Mouse (Mus musculus) limb, embryonic 12.5 days (tissue): Measurements from ENCODE around the gene Lipa. TPM values are rescaled to one million over a fixed set of nuclear protein-coding genes. Genes with fewer than 3 reads are reported as not detected.

Experiments
- ATAC-seq: fragments of 200-750 bp; cut with Nextera tagmentation; 2 replicates; pipeline ENCODE4 v1.8.0; 2017; ENCODE audit warnings: low read depth, moderate TSS enrichment; ENCODE audit not compliant: insufficient number of reproducible peaks, insufficient read depth, low FRiP score, low TSS enrichment
- H3K27ac ChIP-seq: fragments of 300-500 bp; sonication (generic); 2 replicates; pipeline ENCODE4 v1.5.1; 2016; ENCODE audit warnings: mild to moderate bottlenecking, moderate library complexity
- H3K27me3 ChIP-seq: fragments of 300-500 bp; sonication (generic); 2 replicates; pipeline ENCODE4 v1.6.1; 2016; ENCODE audit warnings: mild to moderate bottlenecking, moderate library complexity
- H3K36me3 ChIP-seq: fragments of 300-500 bp; sonication (generic); 2 replicates; pipeline ENCODE4 v1.6.1; 2016; ENCODE audit warnings: mild to moderate bottlenecking, moderate library complexity
- H3K4me1 ChIP-seq: fragments of 300-500 bp; sonication (generic); replicated peaks from 2 replicates; pipeline ENCODE4 v1.6.1; 2016
- H3K4me2 ChIP-seq: fragments of 300-500 bp; sonication (generic); 2 replicates; pipeline ENCODE4 v1.6.1; 2016; ENCODE audit warnings: mild to moderate bottlenecking, moderate library complexity
- H3K4me3 ChIP-seq: fragments of 300-500 bp; sonication (generic); replicated peaks from 2 replicates; pipeline ENCODE4 v1.5.1; 2016; ENCODE audit warnings: mild to moderate bottlenecking
- H3K9ac ChIP-seq: fragments of 300-500 bp; sonication (generic); replicated peaks from 2 replicates; pipeline ENCODE4 v1.6.1; 2016; ENCODE audit warnings: mild to moderate bottlenecking, moderate library complexity
- H3K9me3 ChIP-seq: fragments of 300-500 bp; sonication (generic); 2 replicates; pipeline ENCODE4 v1.6.1; 2016; ENCODE audit warnings: mild to moderate bottlenecking, moderate library complexity
- WGBS: fragments of 180-500 bp; shearing (Covaris S2); methylation state at CpG from one replicate; pipeline ENCODE4 v1.1.7; 2016; 5-methylcytosine and 5-hydroxymethylcytosine counted together
- polyA plus RNA-seq: library from polyadenylated mRNA; unstranded; fragments of >200 nt; fragmentation: Nextera tagmentation; extraction: Ambion mirVana; gene quantifications from 2 replicates; pipeline ENCODE4 v1.2.1, GENCODE M21; 2016

Lipa gene
- polyA plus RNA-seq, 1 experiment from 2014 or later: 25.9 TPM

DNA sequence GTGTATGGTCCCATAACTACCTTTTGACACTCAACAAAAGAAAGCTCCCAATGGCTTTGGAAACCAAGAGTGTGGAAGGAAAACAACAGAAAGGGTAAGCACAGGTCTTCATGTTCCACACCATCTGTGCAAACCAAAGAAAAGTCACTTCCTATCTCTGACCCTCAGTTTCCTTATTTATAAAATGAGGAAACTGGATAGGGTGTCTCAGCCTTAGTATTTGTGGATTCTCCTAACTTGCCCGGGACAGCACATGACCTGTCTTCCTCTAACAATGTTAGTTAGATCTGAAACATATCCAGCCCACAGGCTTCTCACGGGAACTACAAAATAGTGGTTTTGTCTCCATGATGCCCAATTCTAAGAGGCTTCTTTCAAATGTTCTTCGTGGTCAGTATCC is 62.8 kb downstream of the Lipa start:
- no peak for ATAC-seq
- H3K9me3 ChIP-seq: no peaks in the 10 kb centered on the region
- no peaks in the 10 kb centered on the region for H3K36me3 ChIP-seq
- H3K27ac ChIP-seq: no peak overlapping the region
- 76% methylated on average over 3 of the region's 3 CpGs for WGBS
- no peaks in the 10 kb centered on the region for H3K27me3 ChIP-seq
- no peak overlapping the region for H3K9ac ChIP-seq
- no peak overlapping the region for H3K4me3 ChIP-seq
- no peak overlapping the region for H3K4me2 ChIP-seq
- no peaks in the 10 kb centered on the region; the same call in 1 of the 2 replicates for H3K4me1 ChIP-seq

DNA sequence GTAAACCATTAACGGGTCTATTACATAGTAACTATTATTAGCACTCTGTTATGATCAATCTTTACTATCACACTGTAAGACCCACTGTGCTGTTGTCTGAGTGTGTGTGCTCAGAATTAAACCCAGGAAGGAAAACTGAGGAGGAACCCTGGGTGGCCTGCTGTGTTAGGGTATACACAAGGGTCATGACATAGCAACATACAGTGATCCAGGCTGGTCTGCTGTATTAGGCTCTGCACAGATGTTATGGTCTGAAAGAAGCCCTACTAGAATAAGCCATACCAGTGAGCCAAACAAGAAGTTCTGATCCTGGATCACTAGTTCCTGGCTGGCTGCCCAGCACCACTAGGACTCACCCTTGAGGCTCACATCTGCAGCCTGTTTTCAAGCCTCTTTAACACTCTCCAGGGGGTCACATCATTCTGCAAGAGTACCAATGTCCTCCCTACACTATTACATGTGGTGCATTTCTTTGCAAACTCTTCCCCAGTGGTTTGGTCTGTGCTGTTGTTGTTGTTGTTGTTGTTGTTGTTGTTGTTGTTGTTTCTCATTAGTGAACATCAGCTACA is 65.7 kb downstream of the Lipa start:
- Histone ChIP-seq H3K4me1 (no peaks in the 10 kb centered on the region; the same call in 1 of the 2 replicates), H3K9me3 (no peaks in the 10 kb centered on the region), H3K36me3 (no peaks in the 10 kb centered on the region), H3K9ac (no peak overlapping the region), H3K27me3 (no peaks in the 10 kb centered on the region), H3K4me3 (no peak overlapping the region), H3K27ac (no peak overlapping the region), H3K4me2 (no peak overlapping the region)
- 88% methylated on average over 1 of the region's 1 CpGs for WGBS
- 0 out of 2 replicates have a peak, but pooled peaks have one; percentile 26 for ATAC-seq

DNA sequence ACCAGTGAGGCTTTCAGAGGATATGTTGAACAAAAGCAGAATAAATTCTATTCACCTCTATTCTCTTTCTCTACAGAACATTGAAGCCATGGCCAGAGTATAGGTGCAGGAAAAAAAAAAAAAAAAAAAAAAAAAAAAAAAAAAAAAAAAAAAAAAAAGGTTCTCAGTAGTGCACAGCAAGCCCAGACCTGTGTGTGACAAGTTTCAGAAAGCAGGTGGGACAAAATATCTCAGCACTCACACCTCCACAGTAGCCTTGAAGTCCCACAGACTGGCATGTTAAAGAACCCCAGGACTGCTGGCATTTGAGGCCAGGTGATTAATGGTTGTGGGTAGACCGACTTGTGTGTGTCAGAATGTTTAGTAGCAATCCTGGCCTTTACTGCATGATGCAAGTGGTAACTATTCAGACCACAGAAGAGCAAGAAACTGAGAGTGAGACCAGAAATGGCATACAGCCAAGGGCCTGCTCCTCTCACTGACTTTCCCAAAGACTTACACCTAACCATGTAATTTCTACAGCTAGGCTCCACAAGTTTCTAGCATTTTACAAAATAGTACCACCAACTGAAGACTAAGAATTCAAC is 76.4 kb downstream of the Lipa start:
- H3K4me1 ChIP-seq: no peaks in the 10 kb centered on the region
- no peak overlapping the region for H3K4me3 ChIP-seq
- WGBS: 52% methylated on average over 1 of the region's 1 CpGs
- no peak overlapping the region for H3K27ac ChIP-seq
- ATAC-seq: no peak
- no peak overlapping the region for H3K9ac ChIP-seq
- H3K27me3 ChIP-seq: no peaks in the 10 kb centered on the region
- no peaks in the 10 kb centered on the region for H3K9me3 ChIP-seq
- H3K36me3 ChIP-seq: no peaks in the 10 kb centered on the region
- H3K4me2 ChIP-seq: no peak overlapping the region

DNA sequence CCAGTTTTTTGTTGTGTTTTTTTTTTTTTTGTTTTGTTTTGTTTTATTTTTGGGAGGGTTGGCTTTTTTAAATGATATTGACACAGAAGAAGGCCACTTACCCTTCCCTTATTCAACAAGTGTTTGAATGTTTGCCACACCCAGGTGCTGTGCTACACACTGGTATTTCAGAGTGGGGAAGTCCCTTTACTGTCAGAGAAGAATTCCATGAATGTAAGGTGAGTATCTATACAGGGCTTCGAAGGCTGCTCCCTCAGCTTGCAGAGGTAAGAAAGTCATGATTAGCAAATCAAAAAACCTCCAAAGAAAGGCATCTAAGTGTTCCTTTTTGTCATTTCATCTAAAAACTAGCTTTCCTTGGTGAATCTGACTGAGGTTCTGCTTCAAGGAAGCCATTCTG is 78.4 kb downstream of the Lipa start:
- 84% methylated on average over 1 of the region's 1 CpGs for WGBS
- ATAC-seq: no peak
- H3K27me3 ChIP-seq: no peaks in the 10 kb centered on the region

DNA sequence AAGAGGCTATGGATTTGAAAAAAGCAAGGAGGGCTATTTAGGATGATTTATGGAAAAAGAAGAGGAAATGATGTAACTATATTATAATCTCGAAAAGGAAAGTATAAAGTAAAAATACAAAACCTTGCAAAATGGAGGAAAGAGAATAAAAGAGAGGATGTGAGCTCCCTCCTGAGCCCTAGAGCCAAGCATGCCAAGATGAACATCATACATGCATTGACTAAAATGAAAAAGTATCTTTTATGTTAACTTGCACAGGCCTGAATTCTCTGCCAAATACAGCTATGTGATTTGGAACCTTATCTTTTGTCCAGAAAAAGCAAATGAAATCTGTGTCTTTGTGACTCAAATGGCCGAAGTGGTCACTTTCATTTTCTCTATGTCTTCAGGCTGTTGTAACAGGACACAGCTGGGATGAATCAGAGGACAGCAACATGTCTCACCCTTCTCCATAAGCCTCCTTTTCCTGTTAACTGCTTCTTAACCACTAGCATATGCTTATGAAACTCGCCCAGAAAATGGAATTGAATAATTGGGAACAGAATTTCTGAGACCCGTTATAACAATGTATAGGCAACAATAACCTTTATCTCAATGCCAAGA is 81.8 kb downstream of the Lipa start:
- Histone ChIP-seq H3K27me3 (no peaks in the 10 kb centered on the region), H3K4me3 (no peak overlapping the region), H3K4me1 (no peaks in the 10 kb centered on the region), H3K4me2 (no peak overlapping the region), H3K9ac (no peak overlapping the region), H3K9me3 (no peaks in the 10 kb centered on the region), H3K27ac (no peak overlapping the region; the same call in 1 of the 2 replicates), H3K36me3 (no peaks in the 10 kb centered on the region)
- no peak for ATAC-seq
- WGBS: 34% methylated on average over 4 of the region's 4 CpGs

More for the DNA sequence above, 78.4 kb downstream of the Lipa start:
- no peaks in the 10 kb centered on the region for H3K4me1 ChIP-seq
- H3K4me3 ChIP-seq: no peak overlapping the region
- no peaks in the 10 kb centered on the region for H3K36me3 ChIP-seq
- no peak overlapping the region for H3K4me2 ChIP-seq
- H3K9me3 ChIP-seq: no peaks in the 10 kb centered on the region
- H3K27ac ChIP-seq: no peak overlapping the region
- no peak overlapping the region for H3K9ac ChIP-seq

DNA sequence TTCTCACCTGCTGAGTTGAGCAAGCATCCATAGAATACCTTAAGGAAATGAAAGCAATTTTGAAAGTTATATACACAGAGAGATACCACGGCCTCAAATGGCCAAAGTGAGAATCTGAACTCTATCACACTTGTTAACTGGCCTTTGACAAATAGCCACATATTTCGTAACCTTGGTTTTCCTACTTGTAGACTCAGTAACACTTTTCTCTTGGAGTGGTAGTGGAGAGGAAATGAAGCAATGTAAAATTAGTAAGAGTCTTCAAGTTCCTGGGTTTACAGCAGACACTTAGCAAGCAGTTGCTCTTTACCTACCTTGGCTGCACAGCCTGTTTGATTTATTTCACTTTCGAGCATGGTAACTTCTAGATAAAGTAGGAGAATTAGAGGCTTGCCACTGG is 82.5 kb downstream of the Lipa start:
- WGBS: 72% methylated on average over 3 of the region's 3 CpGs
- no peak for ATAC-seq
- no peaks in the 10 kb centered on the region for H3K4me1 ChIP-seq
- no peak overlapping the region for H3K4me2 ChIP-seq
- H3K36me3 ChIP-seq: no peaks in the 10 kb centered on the region
- H3K27ac ChIP-seq: no peak overlapping the region
- H3K9me3 ChIP-seq: no peaks in the 10 kb centered on the region
- no peak overlapping the region for H3K4me3 ChIP-seq
- no peak overlapping the region for H3K9ac ChIP-seq
- H3K27me3 ChIP-seq: no peaks in the 10 kb centered on the region

Other genes starting within 250 kb of the Lipa start
- 1.1 and 1.4 TPM in 2 replicates for gene Fas, start 236.8 kb downstream of the Lipa start, polyA plus RNA-seq
- gene Ch25h, start 52.3 kb downstream of the Lipa start, polyA plus RNA-seq: 5.4 and 9.6 TPM in 2 replicates
- 9.0 and 10.3 TPM in 2 replicates for gene Ifit2, start 23.2 kb upstream of the Lipa start, polyA plus RNA-seq
- 2.1 and 3.6 TPM in 2 replicates for gene Ifit3, start 56.1 kb upstream of the Lipa start, polyA plus RNA-seq
- gene Ifit1bl1, start 74.5 kb upstream of the Lipa start, polyA plus RNA-seq: 0.21 and 0.40 TPM in 2 replicates
- 0.67 and 1.1 TPM in 2 replicates for gene Ifit3b, start 80.5 kb upstream of the Lipa start, polyA plus RNA-seq
- gene Ifit1bl2, start 113.3 kb upstream of the Lipa start, polyA plus RNA-seq: 0.14 and 0.18 TPM in 2 replicates
- 0.39 and 0.60 TPM in 2 replicates for gene Ifit1, start 113.4 kb upstream of the Lipa start, polyA plus RNA-seq
- gene Slc16a12, start 219.8 kb upstream of the Lipa start, polyA plus RNA-seq: 0.66 and 0.79 TPM in 2 replicates